Mouse (Mus musculus) liver (tissue): ENCODE data around the gene G6pc3.
A peak's percentile ranks its signal among the peaks of the same experiment; 100 is the strongest.

Experiments used
- DNase-seq: peaks from one replicate; pipeline ENCODE4 v3.0.0-alpha.2; 2020; ENCODE audit warnings: mixed read lengths

The G6pc3 gene

DNA sequence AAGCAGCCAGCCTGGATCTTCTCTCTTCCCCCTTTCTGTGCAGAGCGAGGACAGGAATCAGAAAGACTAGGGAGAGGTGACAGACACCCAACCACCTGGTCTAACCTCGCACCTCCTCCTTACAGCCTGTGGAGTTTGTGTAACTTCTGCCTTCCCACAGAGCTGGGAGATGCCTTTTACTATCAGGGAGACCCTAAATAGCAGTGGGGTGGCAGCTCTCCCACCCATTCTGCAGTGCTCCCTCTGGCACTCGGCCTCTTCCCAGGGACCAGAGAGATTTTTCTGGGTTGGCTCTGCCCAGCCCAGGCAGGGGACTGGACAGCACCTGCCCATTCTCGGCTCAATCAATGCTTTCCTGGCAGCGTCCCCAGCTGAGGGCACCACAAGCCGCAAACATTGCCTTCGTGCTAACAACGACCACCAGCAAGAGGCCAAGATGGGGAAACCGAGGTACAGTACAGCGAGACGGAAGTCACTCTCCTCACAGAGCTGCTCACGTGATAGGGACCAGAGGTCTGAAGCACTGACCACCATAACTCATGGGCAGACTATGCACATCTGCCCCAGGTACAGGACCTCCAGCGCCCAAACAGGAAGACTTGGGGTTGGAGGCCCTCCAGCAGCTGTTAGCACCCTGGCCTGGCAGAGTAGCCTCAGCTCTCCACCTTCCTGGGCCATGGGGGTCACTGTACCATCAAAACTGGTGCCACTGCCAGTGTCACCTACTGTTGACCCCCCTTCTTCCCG is 30.0 kb downstream of the G6pc3 start:
- no peak for DNase-seq

GRCm38 (mm10) chr11:102219994-102220346 is 30.6 kb downstream of the G6pc3 start:
- DNase-seq = no peak

DNA sequence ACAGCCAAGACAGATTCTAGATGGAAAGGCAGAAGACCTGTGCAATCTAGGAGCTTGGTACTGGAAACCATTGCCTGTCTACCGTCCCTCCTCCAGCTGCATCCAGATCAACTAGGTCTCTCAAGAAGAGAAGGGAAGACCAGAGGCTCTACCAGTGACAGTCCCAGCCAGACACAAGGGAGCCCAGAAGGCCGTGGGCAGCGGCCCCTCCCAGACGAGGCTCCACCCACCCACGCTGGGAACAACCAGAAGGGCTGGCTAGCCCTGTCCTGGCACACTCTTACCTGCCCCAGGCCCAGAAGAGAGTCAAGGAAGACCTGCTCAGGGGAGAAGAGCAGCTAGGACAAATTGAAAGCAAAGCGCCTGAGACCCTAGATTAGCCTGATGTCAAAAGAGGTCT is 31.0 kb downstream of the G6pc3 start:
- no peak for DNase-seq

- no peak for DNase-seq
These were observed 32.0 kb downstream of the G6pc3 start for GRCm38 (mm10) chr11:102221243-102221953.

DNA sequence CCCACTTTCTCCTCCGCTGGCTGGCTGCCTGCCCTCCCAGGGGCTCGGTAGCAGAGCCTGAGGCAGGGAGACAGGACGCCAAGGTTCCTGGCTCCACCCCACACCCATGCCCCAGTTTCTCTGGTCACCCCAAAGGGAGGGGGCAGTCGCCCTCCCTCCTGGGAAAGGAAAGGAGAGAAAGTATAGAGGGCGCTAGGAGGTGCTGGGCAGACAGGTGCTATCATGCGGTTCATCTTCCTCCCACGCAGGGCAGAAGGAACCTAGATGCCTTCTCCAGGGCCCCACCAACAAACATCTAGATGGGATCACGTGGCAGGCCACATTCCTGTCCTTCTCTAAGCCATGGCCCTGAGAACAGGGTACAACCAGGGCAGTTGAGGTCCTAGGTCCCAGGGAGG is 32.5 kb downstream of the G6pc3 start:
- no peak for DNase-seq

DNA sequence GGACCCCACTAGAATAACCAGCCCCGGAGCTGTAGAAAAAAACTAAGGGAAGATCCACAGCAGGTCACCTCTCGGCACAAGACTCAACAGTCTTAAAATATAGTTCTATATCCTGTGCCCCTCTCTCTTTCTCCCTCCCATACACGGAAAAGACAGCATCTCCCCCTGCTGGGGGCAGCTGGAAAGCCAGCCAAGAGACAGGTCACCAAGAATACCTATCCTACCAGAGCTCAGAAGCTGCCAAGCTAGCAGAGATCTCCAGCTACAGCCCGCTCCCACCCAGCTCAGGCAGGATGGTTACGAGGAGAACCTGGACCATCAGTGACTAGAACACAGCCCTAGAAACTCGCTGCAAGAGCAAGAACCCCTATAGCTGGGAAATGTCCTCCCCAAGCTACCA is 33.7 kb downstream of the G6pc3 start:
- DNase-seq = peak; percentile 74

DNA sequence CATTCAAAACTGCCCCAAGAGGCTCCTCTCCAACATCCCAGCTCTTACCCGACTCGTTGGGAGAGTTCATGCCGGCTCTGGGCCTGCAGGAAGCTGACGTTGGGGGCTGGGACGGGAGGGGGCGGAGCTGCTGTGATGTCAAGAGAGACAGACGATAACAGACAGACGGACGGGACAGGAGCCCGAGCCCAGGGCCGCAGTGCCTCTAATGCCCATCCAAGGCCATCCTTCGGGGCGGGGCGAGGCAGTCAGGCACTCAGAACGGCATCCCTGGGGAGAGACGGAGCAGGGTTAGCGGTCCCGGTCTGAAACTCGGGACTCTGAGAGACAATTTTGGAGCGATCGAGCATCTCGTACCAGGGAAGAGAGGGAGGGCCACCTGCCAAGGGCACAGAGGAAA is 35.3 kb downstream of the G6pc3 start:
- peak; percentile 69 for DNase-seq

DNA sequence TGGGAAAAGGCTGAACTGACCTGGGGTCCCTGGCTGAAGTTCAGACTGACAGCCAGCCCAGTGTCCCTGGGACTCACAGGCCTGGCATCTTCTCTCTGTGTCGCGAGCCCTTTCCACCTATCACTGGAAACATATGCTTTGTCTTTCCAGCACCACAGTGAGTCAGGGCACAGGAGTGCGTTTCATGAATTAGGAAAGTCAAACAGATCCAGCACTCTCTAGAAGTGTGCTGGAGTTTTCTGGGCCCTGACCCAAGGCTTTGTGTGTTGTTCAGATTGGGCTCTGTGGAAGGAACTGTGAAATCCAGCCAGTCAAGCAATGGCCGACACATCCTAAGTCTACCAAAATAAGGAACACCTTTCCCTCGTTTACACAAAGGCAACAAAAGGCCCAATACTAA is 35.8 kb downstream of the G6pc3 start:
- no peak for DNase-seq

- DNase-seq = no peak
These were observed 36.9 kb downstream of the G6pc3 start for GRCm38 (mm10) chr11:102226067-102226978.

GRCm38 (mm10) chr11:102227270-102228190 is 38.1 kb downstream of the G6pc3 start:
- no peak for DNase-seq

DNA sequence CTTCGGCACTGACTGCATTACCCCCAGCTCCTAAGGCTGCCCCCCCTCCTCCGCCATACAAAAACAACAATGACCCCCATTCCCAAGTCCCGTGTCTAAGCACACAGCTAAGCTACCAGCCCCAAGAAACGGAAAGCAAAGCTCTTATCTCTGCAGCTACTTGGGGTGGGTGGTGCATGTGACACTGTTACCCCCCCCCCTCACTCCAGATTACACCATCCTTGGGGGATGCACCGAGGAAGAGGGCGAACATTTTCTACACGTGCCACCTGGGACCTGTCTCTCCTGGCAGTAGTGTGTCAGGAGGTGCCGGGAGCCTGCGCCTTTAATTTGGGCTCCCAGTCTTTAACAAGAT is 38.7 kb downstream of the G6pc3 start:
- no peak for DNase-seq

DNA sequence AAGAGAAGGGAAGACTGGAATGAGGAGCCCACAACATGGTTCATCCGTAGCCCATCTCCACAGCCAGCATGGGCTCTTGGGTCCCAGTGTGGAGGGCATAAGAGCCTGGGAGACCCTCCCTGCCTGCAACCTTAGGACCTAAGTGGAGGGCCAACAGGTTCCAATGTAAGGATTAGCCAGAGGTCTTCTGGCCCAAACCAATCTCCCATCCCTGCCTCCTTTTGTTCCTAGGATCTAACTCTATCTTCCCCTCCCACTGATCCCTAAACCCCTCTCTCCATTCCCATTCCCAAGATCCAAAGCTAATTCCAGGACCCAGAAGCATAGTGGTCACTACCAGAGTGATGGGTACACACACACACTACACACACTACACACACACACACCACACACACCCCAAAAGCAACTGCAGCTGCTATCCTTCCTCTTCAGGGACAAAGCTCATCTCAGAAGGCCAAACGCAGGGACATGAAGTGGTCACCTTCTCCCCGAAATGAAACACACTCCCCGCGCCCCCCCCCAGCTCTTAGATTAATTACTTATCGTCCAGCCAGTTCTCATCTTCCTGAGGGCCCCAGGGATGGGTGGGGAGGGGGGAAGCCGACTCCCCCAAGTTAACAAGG is 39.3 kb downstream of the G6pc3 start:
- no peak for DNase-seq

DNA sequence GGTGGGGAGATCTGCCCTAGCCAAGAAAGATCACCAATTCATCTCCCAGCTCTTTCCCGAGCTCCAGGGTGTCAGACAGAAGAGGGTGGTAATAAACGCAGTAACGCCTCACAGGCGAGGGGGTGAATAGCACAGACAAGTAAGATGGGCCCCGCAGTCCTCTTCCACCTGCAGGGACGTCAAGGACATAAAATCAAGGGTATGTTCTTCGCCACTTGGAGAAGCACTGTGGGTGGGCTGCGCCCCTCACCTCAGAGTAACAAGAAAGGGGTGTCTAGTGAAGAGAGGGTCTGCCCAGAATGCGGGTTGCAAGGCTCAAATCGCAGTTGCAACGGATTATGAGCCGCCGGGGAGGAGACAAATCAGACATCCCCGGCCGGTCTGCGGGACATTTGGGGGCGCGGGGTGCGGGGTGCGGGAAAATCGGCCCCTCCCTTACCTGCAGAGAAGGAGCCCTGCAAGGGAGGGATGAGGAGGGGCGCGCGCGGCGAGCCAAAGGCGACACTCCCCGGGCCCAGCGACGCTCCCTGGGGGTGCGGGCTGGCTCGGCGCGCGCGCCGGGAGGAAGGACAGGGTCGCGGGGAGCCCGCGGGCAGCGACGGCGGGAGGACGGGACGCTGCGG is 40.0 kb downstream of the G6pc3 start:
- no peak for DNase-seq

DNA sequence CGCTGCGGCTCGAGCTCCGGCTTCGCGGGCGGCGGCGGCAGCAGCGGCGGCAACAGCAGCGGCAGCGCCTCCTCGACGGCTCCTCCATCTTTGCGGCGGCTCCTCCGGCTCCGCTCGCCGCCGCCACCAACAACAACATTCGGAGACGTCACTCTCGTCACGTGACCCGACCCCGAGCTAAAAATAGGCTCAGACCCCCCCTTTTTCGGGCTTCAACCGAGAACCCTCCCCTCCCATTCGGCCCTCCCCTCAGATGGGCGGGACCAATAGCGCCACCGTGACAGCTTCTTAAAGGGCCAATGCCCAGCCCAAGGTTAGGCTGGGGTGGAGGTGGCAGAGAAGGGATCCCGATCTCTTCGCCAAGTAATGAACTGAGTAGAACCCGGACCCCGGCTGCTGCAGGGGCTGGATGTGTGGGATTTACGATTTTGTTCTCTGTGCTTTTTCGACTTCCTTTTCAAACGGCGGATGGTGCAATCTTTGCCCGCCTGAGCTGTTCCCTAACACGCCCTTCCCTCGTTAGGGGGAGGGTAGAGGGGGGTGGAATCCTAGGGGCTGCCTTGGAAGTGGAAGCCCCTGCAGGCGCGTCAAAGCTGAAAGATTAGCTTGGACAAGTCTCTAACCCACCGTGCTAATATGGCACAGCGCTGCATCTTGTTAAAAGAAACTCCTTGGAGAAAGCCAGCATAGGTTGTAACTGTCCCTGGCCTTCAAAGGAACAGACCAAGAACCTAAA is 40.8 kb downstream of the G6pc3 start, which contains the start of gene Hdac5:
Gene Hdac5 (minus strand): TSS at position 161 of the 736 bp plus-strand sequence.
- DNase-seq = peak; percentile 97

DNA sequence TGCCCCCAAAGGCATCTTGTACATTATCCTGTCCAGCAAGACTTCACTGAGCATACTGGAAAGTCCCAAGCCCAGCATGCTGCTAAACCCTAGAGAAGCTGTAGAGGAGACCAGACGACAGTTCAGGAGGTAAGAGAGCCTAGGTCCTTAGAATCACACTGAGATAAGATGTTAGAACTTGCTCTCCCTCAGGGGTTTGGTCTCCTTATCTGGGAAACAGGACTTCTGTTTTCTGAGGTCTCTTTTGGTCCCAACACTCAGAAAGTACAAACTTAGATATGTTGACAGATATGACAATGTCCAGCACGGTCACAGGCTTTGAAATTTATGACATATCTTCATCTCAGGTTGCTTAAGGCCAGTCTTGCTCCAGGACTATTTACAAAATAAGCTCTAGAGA is 46.6 kb downstream of the G6pc3 start:
- DNase-seq = no peak

DNA sequence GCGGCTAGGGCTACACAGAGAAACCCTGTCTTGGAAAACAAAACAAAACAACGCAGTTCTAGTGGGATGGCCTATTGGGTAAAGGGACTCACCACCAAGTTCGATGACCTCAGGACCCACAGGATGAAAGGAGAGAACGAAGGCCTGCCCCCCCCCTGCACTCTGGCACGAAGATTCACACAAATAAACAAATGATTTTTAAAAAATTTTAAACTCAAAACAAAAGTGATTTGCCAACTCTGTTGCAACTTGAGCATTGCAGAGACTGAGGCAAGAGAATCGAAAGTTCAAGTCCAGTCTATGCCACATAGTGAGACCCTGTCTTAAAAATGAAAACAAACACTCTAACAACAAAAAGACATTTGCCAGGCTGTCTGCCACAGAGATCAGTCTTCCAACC is 51.2 kb downstream of the G6pc3 start:
- no peak for DNase-seq

DNA sequence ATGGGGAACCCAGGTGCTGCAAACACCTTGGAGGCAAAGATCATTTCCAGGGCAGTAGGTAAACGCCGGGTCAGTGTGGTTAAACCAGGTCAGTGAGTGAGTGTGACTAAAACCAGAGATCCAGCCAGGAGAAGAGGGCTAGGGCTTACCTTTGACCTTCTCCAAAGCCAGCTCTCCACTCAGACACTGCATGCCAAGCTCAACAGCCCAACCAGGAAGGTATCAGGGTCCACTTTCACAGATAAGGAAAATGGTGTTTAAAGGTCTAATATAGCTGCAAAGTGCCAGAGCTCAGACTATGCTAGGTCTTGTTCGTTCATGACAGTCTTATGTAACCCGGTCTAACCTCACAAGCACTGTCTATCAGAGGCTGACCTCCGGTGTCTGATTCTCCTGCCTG is 51.8 kb downstream of the G6pc3 start:
- no peak for DNase-seq

DNA sequence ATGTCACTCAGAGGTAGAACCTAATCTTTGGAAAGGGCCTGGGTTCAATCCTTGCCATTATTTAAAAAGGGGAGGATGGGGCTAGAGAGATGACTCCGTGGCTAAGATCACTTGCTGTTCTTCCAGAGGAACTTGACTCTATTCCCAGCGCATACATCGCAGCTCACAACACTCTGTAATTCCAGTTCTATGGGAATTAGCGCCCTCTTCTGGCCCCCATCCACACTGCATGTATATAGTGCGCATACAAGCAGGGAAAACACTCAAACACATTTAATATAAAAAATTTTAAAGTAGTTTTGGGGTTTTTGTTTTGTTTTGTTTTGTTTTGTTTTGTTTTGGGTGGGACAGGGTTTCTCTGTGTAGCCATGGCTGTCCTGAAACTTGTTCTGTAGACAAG is 52.5 kb downstream of the G6pc3 start:
- no peak for DNase-seq
